Mouse (Mus musculus) limb, embryonic 14.5 days (tissue): ENCODE results near the gene Hnrnpab. TPM values are rescaled to one million over a fixed set of nuclear protein-coding genes. Genes with fewer than 3 reads are reported as not detected.
A peak's percentile ranks its signal among the peaks of the same experiment; 100 is the strongest.

ENCODE experiments used
- ATAC-seq: fragments of 200-750 bp; cut with Nextera tagmentation; 2 replicates; pipeline ENCODE4 v1.8.0; 2017; ENCODE audit warnings: low read depth, moderate number of reproducible peaks, moderate TSS enrichment; ENCODE audit not compliant: low FRiP score
- DNase-seq: peaks from one replicate; pipeline ENCODE4 v3.0.0-alpha.2; 2015; ENCODE audit warnings: low spot score
- H3K27ac ChIP-seq: fragments of 300-500 bp; sonication (generic); replicated peaks from 2 replicates; pipeline ENCODE4 v1.5.1; 2014; ENCODE audit warnings: low read depth, mild to moderate bottlenecking, low read length, moderate library complexity, mixed read lengths
- H3K27me3 ChIP-seq: fragments of 300-500 bp; sonication (generic); 2 replicates; pipeline ENCODE4 v1.6.1; 2014; ENCODE audit warnings: low read length, mixed read lengths; ENCODE audit not compliant: control insufficient read depth, insufficient read depth
- H3K36me3 ChIP-seq: fragments of 300-500 bp; sonication (generic); 2 replicates; pipeline ENCODE4 v1.6.1; 2014; ENCODE audit warnings: mild to moderate bottlenecking, low read length, moderate library complexity, mixed read lengths; ENCODE audit not compliant: control insufficient read depth, insufficient read depth
- H3K4me1 ChIP-seq: fragments of 300-500 bp; sonication (generic); 2 replicates; pipeline ENCODE4 v1.6.1; 2014; ENCODE audit warnings: antibody characterized with exemption, low read length, mixed read lengths; ENCODE audit not compliant: control insufficient read depth, insufficient read depth
- H3K4me2 ChIP-seq: fragments of 300-500 bp; sonication (generic); replicated peaks from 2 replicates; pipeline ENCODE4 v1.6.1; 2014; ENCODE audit warnings: low read depth, mild to moderate bottlenecking, low read length, moderate library complexity; ENCODE audit not compliant: severe bottlenecking
- H3K4me3 ChIP-seq: fragments of 300-500 bp; sonication (generic); replicated peaks from 2 replicates; pipeline ENCODE4 v1.5.1; 2014; ENCODE audit warnings: low read length
- H3K9ac ChIP-seq: fragments of 300-500 bp; sonication (generic); 2 replicates; pipeline ENCODE4 v1.6.1; 2014; ENCODE audit warnings: mild to moderate bottlenecking, low read depth, low read length, moderate library complexity; ENCODE audit not compliant: severe bottlenecking
- H3K9me3 ChIP-seq: fragments of 300-500 bp; sonication (generic); 2 replicates; pipeline ENCODE4 v1.6.1; 2016; ENCODE audit warnings: low read length; ENCODE audit not compliant: control insufficient read depth
- POLR2A ChIP-seq: fragments of 200-500 bp; IDR thresholded peaks from 2 replicates; pipeline ENCODE4 v1.8.0; 2012; ENCODE audit warnings: inconsistent platforms, mild to moderate bottlenecking, moderate library complexity, borderline replicate concordance; ENCODE audit not compliant: insufficient read depth, insufficient read length; ENCODE audit errors: extremely low read depth
- WGBS: fragments of 180-500 bp; shearing (Covaris S2); extraction: QIAGEN DNeasy Blood & Tissue Kit; methylation state at CpG from one replicate; pipeline ENCODE4 v1.1.7; 2014; 5-methylcytosine and 5-hydroxymethylcytosine counted together
- polyA plus RNA-seq, 2 experiments: library from polyadenylated mRNA; depleted of rRNA in 1 of 2; stranded (reverse) in 1 of 2; unstranded in 1 of 2; fragments of >200 nt; fragmentation: Nextera tagmentation in 1 of 2; extraction: Ambion mirVana in 1 of 2; gene quantifications; 2 replicates each; pipeline versions ENCODE4 v1.2.1 to v1.2.3; 2012 to 2014

The Hnrnpab gene
- polyA plus RNA-seq, 2 experiments = 480 to 516 TPM

DNA sequence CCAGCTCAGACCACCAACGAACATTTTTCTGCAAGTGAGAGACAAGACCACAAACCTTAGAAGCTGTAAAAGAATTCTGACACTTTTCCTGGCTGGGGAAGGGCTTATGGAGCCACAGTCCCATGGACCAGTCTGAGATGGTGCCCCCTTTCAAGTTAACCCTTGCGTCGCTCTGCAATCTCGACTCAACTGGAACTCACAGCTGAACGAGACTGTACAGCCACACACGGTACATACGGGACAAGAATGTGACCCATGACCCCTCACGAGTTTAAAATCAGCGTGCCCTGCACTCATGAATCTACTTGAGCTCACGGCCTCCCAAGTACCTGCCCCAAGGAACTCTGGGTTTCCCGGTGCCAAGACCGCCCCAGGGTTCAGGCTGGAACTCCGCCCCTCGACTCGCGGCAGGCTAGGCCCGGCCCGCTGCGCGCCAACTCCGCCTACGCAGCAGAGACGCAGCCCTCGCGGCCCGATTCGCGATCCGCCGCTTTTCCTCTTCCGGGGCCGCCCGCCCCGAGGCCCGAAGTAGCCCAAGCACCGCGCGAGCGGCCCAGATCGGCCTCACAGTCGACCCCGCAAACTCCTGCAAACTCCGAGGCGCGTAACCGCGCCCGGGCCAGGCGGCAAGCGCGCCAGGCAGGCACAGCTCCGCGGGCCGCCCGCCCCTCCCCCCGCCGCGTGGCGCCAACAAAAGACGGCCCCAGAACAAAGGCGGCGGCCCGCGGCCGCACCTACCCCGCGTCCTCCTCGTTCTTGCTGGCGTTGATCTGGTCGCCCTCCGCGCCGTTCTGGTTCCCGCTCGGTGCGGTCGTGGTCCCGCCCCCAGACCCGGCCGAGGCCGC lies 823 bp downstream of the Hnrnpab start:
- Histone ChIP-seq H3K27me3 (no peaks in the 10 kb centered on the region), H3K4me2 (peak overlapping the region; percentile 86), H3K9me3 (no peaks in the 10 kb centered on the region), H3K9ac (peak overlapping the region; percentile 100), H3K4me1 (peaks cover 19% of the 10 kb centered on the region), H3K4me3 (peak overlapping the region; percentile 94), H3K36me3 (peaks cover 48% of the 10 kb centered on the region), H3K27ac (peak overlapping the region; percentile 96)
- TF ChIP-seq POLR2A = 0 out of 2 replicates have a peak, but pooled peaks have one; percentile 42
- 4% methylated on average over 68 of the region's 81 CpGs for WGBS
- ATAC-seq (peak; percentile 70), DNase-seq (peak; percentile 84)

DNA sequence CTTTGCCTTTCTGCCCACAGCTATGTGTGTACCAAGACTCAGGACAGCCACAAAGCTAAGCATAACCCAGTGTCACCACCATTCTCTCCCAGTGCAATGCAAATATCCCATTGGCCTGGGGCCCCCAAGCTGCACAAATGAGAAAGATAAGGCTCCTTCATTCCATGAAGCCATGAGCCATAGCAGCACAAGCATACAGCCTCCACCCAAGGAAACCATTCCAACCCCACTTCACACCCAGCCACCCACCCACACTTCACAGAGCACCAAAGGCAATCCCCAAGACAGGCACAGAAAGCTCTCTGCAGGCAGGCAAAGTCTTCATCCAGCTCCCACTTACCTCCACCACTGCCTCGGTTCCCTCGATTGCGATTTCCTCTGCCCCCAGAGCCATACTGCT lies 4.4 kb downstream of the Hnrnpab start:
- Histone ChIP-seq H3K4me3 (no peak overlapping the region), H3K4me1 (peaks cover 19% of the 10 kb centered on the region), H3K4me2 (no peak overlapping the region), H3K9ac (no peak overlapping the region), H3K9me3 (no peaks in the 10 kb centered on the region), H3K27ac (no peak overlapping the region), H3K36me3 (peaks cover 84% of the 10 kb centered on the region), H3K27me3 (no peaks in the 10 kb centered on the region)
- no peak for TF ChIP-seq POLR2A
- ATAC-seq = no peak
- WGBS = 96% methylated on average over 3 of the region's 3 CpGs
- no peak for DNase-seq

- WGBS = 80% methylated on average over 2 of the region's 2 CpGs
Measured at GRCm38 (mm10) chr11:51597553-51597952, 9.1 kb downstream of the Hnrnpab start.

DNA sequence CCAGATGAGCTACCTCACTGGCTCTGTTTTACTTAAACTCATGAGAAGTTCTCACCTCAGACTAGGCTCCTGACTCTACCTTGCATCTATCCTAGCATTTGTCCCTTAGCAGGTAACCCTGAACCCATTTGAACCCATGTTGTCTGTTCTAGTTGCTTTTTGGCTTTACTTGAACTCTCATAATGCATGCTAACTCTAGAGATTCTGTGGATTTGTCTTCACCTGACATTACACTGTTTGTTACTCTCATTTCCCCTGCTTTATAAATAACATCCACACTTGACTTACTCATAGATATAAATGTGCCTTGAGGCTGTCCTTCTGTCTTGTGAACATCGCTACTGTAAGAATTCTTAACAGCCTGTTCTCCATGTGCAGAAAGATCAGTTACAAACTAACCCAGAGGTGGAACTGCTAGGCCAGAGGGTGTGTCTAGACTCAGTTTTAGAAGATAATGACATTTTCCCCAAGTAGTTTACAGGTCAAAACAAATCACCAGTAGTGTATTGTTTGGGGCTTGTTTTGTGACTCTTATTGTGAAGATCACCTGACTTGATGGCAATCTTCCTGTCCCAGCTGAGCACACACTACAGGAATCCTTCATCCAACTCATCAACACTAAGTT lies 11.1 kb downstream of the Hnrnpab start:
- H3K4me2 ChIP-seq = no peak overlapping the region
- no peak overlapping the region for H3K9ac ChIP-seq
- no peaks in the 10 kb centered on the region for H3K9me3 ChIP-seq
- no peak overlapping the region for H3K4me3 ChIP-seq
- 81% methylated on average over 1 of the region's 1 CpGs for WGBS
- no peaks in the 10 kb centered on the region for H3K27me3 ChIP-seq
- H3K27ac ChIP-seq = no peak overlapping the region
- H3K36me3 ChIP-seq = peaks cover 99% of the 10 kb centered on the region
- no peak for TF ChIP-seq POLR2A
- DNase-seq (no peak), ATAC-seq (no peak)
- no peaks in the 10 kb centered on the region for H3K4me1 ChIP-seq

More at GRCm38 (mm10) chr11:51597553-51597952, 9.1 kb downstream of the Hnrnpab start:
- DNase-seq = no peak
- H3K27ac ChIP-seq = no peak overlapping the region
- no peak for TF ChIP-seq POLR2A
- H3K36me3 ChIP-seq = peaks cover 99% of the 10 kb centered on the region
- H3K4me2 ChIP-seq = no peak overlapping the region
- H3K27me3 ChIP-seq = no peaks in the 10 kb centered on the region
- H3K9ac ChIP-seq = no peak overlapping the region
- no peak for ATAC-seq
- 0 out of 2 replicates have a peak, but pooled peaks cover under 1% of the 10 kb centered on the region for H3K4me1 ChIP-seq
- no peaks in the 10 kb centered on the region for H3K9me3 ChIP-seq
- no peak overlapping the region for H3K4me3 ChIP-seq

DNA sequence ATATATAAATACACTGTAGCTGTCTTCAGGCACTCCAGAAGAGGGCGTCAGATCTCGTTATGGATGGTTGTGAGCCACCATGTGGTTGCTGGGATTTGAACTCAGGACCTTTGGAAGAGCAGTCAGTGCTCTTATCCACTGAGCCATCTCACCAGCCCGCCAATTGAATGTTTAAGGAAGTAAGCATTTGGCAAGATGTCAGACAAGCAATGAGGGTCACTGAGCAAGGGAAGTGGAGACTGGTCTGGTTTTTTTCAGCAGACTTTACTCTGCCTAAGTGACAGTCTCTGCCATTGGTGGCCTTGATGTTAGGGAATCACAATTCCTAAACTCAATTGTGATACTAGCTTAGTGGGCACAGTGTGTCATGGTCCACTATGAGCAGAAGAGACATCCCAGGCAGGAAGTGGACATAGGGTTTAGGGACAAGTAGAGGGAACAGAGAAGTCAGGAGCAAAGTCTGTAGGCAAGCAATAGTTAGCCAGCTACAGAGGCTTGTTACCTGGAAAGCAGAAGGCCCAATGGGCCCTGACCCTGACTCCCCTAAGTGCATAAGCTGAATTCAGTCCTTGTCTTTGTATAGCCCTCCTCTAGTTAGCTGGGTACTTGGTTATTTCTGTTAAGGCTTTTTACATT lies 11.8 kb downstream of the Hnrnpab start:
- Histone ChIP-seq H3K4me1 (no peaks in the 10 kb centered on the region), H3K9ac (no peak overlapping the region), H3K4me2 (no peak overlapping the region), H3K36me3 (peaks cover 97% of the 10 kb centered on the region), H3K27me3 (no peaks in the 10 kb centered on the region), H3K27ac (no peak overlapping the region), H3K9me3 (no peaks in the 10 kb centered on the region), H3K4me3 (no peak overlapping the region)
- DNase-seq (no peak), ATAC-seq (no peak)
- 84% methylated on average over 3 of the region's 3 CpGs for WGBS
- TF ChIP-seq POLR2A = no peak
